Mouse (Mus musculus): ENCODE data around the gene Fignl1. TPM values are rescaled to one million over a fixed set of nuclear protein-coding genes. Genes with fewer than 3 reads are reported as not detected.

The Fignl1 gene
- total and polyA plus RNA-seq, 3 experiments = 3.6 to 120 (median 97.4) TPM

DNA sequence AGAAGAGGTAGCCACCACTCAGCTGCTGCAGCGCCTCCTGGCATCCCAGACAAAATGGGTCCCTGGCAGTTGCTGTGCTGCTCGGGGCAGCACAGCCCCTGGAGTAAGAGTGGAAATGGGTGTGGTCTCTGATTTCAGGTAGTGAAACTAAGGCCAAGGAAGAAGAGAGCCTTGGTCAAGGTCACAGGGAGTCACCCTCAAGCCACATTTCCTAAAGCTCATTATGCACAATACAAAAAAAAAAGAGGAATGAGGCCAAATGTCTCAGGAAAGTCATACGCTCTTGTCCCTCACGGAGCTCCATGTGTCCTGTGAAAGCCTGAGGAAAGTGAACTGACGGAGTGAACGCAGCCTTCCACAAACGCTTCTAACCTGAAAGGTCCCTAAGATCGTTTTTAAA is 27.0 kb downstream of the Fignl1 start:
- Histone ChIP-seq H3K4me3 (ENCODE audit: low read depth, low read length) (no peak overlapping the region), H3K36me3 (replicated peaks) (no peaks in the 10 kb centered on the region), H3K9me3 (replicated peaks) (no peaks in the 10 kb centered on the region), H3K4me1 (ENCODE audit: insufficient read depth, low read depth, low read length) (peaks cover 4% of the 10 kb centered on the region; the same call in 1 of the 2 replicates), H3K27me3 (ENCODE audit: insufficient read depth, low read length) (peaks cover 6% of the 10 kb centered on the region)
- TF ChIP-seq CTCF (IDR thresholded peaks at IDR 0.05; ENCODE audit: low read depth, low read length) (no peak), POLR2AphosphoS5 (IDR thresholded peaks at IDR 0.05; ENCODE audit: insufficient replicate concordance, low read depth, low read length) (no peak), GATA2 (IDR thresholded peaks at IDR 0.05; ENCODE audit: borderline replicate concordance, low read depth, low read length) (no peak), TAL1 (conservative IDR thresholded peaks at IDR 0.05; ENCODE audit: low read depth, low read length) (no peak), GATA1 (IDR thresholded peaks at IDR 0.05; ENCODE audit: borderline replicate concordance, low read length) (no peak)
- DNase-seq (ENCODE audit: low spot score) = no peak
- no peak for ATAC-seq (ENCODE audit: extremely low read depth, insufficient number of reproducible peaks, low FRiP score, poor library complexity, severe bottlenecking)

DNA sequence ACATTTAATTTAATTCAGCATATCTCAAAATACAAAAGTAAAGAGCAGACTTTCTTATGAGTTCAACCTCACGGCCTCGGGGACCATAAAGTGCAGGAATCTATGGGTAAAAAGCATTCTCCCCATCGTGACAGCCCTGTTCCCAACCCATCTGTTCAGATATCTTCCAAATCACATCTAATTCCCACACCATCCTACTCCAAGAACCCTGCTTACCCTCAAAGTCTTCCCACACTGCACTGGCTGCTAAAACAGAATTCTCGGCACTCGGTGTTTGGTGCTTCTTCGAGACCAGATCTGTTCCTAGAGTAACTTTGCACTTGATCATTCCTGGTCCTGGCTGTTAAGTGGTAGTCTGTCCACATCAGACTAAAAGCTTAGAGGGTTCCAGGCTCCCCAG is 30.4 kb downstream of the Fignl1 start:
- no peaks in the 10 kb centered on the region; the same call in 1 of the 2 replicates for H3K4me1 ChIP-seq (ENCODE audit: insufficient read depth, low read depth, low read length)
- no peaks in the 10 kb centered on the region for H3K9me3 ChIP-seq (replicated peaks)
- H3K27me3 ChIP-seq (ENCODE audit: insufficient read depth, low read length) = peaks cover 4% of the 10 kb centered on the region
- DNase-seq (ENCODE audit: low spot score) (no peak), ATAC-seq (ENCODE audit: extremely low read depth, insufficient number of reproducible peaks, low FRiP score, poor library complexity, severe bottlenecking) (no peak)
- TF ChIP-seq CTCF (IDR thresholded peaks at IDR 0.05; ENCODE audit: low read depth, low read length) (no peak), GATA2 (IDR thresholded peaks at IDR 0.05; ENCODE audit: borderline replicate concordance, low read depth, low read length) (no peak), POLR2AphosphoS5 (IDR thresholded peaks at IDR 0.05; ENCODE audit: insufficient replicate concordance, low read depth, low read length) (no peak)
- H3K36me3 ChIP-seq (replicated peaks) = peaks cover 22% of the 10 kb centered on the region
- H3K4me3 ChIP-seq (ENCODE audit: low read depth, low read length) = no peak overlapping the region

GRCm38 (mm10) chr11:11777796-11778195 is 31.0 kb downstream of the Fignl1 start:
- Histone ChIP-seq H3K4me1 (ENCODE audit: insufficient read depth, low read depth, low read length) (no peaks in the 10 kb centered on the region; the same call in 1 of the 2 replicates), H3K36me3 (replicated peaks) (peaks cover 28% of the 10 kb centered on the region), H3K27me3 (ENCODE audit: insufficient read depth, low read length) (peaks cover 4% of the 10 kb centered on the region), H3K9me3 (replicated peaks) (no peaks in the 10 kb centered on the region), H3K4me3 (ENCODE audit: low read depth, low read length) (no peak overlapping the region)
- TF ChIP-seq TAL1 (conservative IDR thresholded peaks at IDR 0.05; ENCODE audit: low read depth, low read length) = no peak
- TF ChIP-seq CTCF (IDR thresholded peaks at IDR 0.05; ENCODE audit: low read depth, low read length) = no peak
- TF ChIP-seq POLR2AphosphoS5 (IDR thresholded peaks at IDR 0.05; ENCODE audit: insufficient replicate concordance, low read depth, low read length) = no peak
- TF ChIP-seq GATA1 (IDR thresholded peaks at IDR 0.05; ENCODE audit: borderline replicate concordance, low read length) = no peak
- TF ChIP-seq GATA2 (IDR thresholded peaks at IDR 0.05; ENCODE audit: borderline replicate concordance, low read depth, low read length) = no peak
- DNase-seq (ENCODE audit: low spot score) (no peak), ATAC-seq (ENCODE audit: extremely low read depth, insufficient number of reproducible peaks, low FRiP score, poor library complexity, severe bottlenecking) (no peak)

GRCm38 (mm10) chr11:11777246-11777645 is 31.5 kb downstream of the Fignl1 start:
- H3K9me3 ChIP-seq (replicated peaks) = no peaks in the 10 kb centered on the region
- H3K36me3 ChIP-seq (replicated peaks) = peaks cover 32% of the 10 kb centered on the region
- ATAC-seq (ENCODE audit: extremely low read depth, insufficient number of reproducible peaks, low FRiP score, poor library complexity, severe bottlenecking) (no peak), DNase-seq (ENCODE audit: low spot score) (no peak)
- TF ChIP-seq GATA1 (IDR thresholded peaks at IDR 0.05; ENCODE audit: borderline replicate concordance, low read length) (no peak), GATA2 (IDR thresholded peaks at IDR 0.05; ENCODE audit: borderline replicate concordance, low read depth, low read length) (no peak), TAL1 (conservative IDR thresholded peaks at IDR 0.05; ENCODE audit: low read depth, low read length) (no peak), CTCF (IDR thresholded peaks at IDR 0.05; ENCODE audit: low read depth, low read length) (no peak), POLR2AphosphoS5 (IDR thresholded peaks at IDR 0.05; ENCODE audit: insufficient replicate concordance, low read depth, low read length) (no peak)
- peaks cover 4% of the 10 kb centered on the region for H3K27me3 ChIP-seq (ENCODE audit: insufficient read depth, low read length)
- peaks cover under 1% of the 10 kb centered on the region; the same call in 1 of the 2 replicates for H3K4me1 ChIP-seq (ENCODE audit: insufficient read depth, low read depth, low read length)
- H3K4me3 ChIP-seq (ENCODE audit: low read depth, low read length) = no peak overlapping the region

DNA sequence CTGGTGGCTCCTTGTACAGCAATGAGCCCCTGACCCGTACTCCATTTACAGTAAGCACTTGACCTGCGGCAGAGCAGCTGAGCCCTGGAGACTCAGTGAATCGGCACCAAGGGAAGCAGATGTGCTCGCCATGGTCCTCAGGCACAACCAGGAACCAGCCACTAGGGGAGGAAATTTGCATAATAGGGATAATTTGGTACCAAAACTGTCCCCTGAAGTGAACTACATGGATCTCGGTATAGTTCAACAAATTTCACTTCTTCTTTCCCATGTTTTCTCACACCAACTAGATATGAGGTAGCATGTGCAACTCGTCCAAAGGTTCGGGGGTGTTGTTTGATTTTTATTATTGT is 32.0 kb downstream of the Fignl1 start:
- peaks cover 4% of the 10 kb centered on the region for H3K27me3 ChIP-seq (ENCODE audit: insufficient read depth, low read length)
- H3K4me1 ChIP-seq (ENCODE audit: insufficient read depth, low read depth, low read length) = peaks cover 2% of the 10 kb centered on the region; the same call in 1 of the 2 replicates
- no peaks in the 10 kb centered on the region for H3K9me3 ChIP-seq (replicated peaks)
- TF ChIP-seq GATA2 (IDR thresholded peaks at IDR 0.05; ENCODE audit: borderline replicate concordance, low read depth, low read length) (no peak), GATA1 (IDR thresholded peaks at IDR 0.05; ENCODE audit: borderline replicate concordance, low read length) (no peak), POLR2AphosphoS5 (IDR thresholded peaks at IDR 0.05; ENCODE audit: insufficient replicate concordance, low read depth, low read length) (no peak), CTCF (IDR thresholded peaks at IDR 0.05; ENCODE audit: low read depth, low read length) (no peak), TAL1 (conservative IDR thresholded peaks at IDR 0.05; ENCODE audit: low read depth, low read length) (no peak)
- peaks cover 37% of the 10 kb centered on the region for H3K36me3 ChIP-seq (replicated peaks)
- no peak for DNase-seq (ENCODE audit: low spot score)
- ATAC-seq (ENCODE audit: extremely low read depth, insufficient number of reproducible peaks, low FRiP score, poor library complexity, severe bottlenecking) = no peak
- H3K4me3 ChIP-seq (ENCODE audit: low read depth, low read length) = no peak overlapping the region

DNA sequence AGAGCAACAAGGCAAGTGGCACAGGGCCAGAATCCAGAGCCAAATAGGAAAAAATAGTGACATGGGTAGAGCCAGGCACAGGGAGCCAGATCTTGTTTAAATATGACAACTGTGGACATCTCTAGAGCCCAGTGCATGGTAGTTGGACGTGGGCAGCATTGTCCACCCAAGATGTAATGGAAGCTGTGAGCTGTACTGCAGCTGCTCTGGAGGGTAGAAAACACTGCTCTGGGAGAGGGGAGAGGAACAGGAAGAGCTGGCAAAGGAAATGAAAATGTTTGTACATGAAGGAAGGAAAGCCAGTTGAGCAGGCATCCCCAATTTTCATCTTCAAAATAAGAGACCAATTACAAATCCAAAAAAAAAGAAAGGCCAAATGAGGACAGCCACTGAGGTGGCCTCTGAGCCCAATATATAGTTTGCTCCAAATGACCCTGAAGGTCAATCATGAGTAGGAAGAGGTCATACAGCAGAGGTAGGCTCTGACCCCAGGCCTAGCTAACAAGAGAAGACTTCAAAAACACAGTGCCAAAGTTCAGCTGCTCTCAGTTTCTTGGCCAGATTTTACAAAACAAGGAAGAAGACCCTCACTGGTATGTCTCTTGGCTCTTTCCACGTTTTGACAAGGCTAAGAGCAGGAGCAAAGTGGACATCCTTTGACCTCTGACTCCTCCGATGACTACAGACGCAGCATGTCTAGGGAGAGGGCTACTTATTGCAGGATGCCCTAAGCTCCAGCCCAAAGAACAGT is 32.5 kb downstream of the Fignl1 start:
- Histone ChIP-seq H3K4me3 (ENCODE audit: low read depth, low read length) (no peak overlapping the region), H3K27me3 (ENCODE audit: insufficient read depth, low read length) (peaks cover 4% of the 10 kb centered on the region), H3K9me3 (replicated peaks) (no peaks in the 10 kb centered on the region), H3K4me1 (ENCODE audit: insufficient read depth, low read depth, low read length) (peaks cover 2% of the 10 kb centered on the region; the same call in 1 of the 2 replicates), H3K36me3 (replicated peaks) (peaks cover 41% of the 10 kb centered on the region)
- ATAC-seq (ENCODE audit: extremely low read depth, insufficient number of reproducible peaks, low FRiP score, poor library complexity, severe bottlenecking) = no peak
- TF ChIP-seq CTCF (IDR thresholded peaks at IDR 0.05; ENCODE audit: low read depth, low read length) (no peak), POLR2AphosphoS5 (IDR thresholded peaks at IDR 0.05; ENCODE audit: insufficient replicate concordance, low read depth, low read length) (no peak), GATA1 (IDR thresholded peaks at IDR 0.05; ENCODE audit: borderline replicate concordance, low read length) (no peak), TAL1 (conservative IDR thresholded peaks at IDR 0.05; ENCODE audit: low read depth, low read length) (no peak), GATA2 (IDR thresholded peaks at IDR 0.05; ENCODE audit: borderline replicate concordance, low read depth, low read length) (no peak)
- no peak for DNase-seq (ENCODE audit: low spot score)
